Mouse (Mus musculus) G1E (cell line): ENCODE data around the gene Eif2a. TPM values are rescaled to one million over a fixed set of nuclear protein-coding genes. Genes with fewer than 3 reads are reported as not detected.
A peak's percentile ranks its signal among the peaks of the same experiment; 100 is the strongest.

ENCODE experiments used
- ATAC-seq: 2 replicates; pipeline ENCODE4 v1.8.0; 2016; ENCODE audit warnings: mild to moderate bottlenecking; ENCODE audit not compliant: insufficient number of reproducible peaks, poor library complexity, low FRiP score, severe bottlenecking; ENCODE audit errors: extremely low read depth
- DNase-seq: peaks from one replicate; pipeline ENCODE4 v3.0.0; 2012; ENCODE audit warnings: low spot score
- H3K27me3 ChIP-seq: 2 replicates; pipeline ENCODE4 v1.6.1; 2012; ENCODE audit warnings: mild to moderate bottlenecking, low read length, inconsistent platforms; ENCODE audit not compliant: insufficient read depth
- H3K36me3 ChIP-seq: replicated peaks from 2 replicates; pipeline ENCODE3; 2012; ENCODE audit warnings: mild to moderate bottlenecking, inconsistent platforms
- H3K4me1 ChIP-seq: 2 replicates; pipeline ENCODE4 v1.6.1; 2012; ENCODE audit warnings: low read depth, low read length, inconsistent platforms, mixed read lengths; ENCODE audit not compliant: insufficient read depth
- H3K4me3 ChIP-seq: 2 replicates; pipeline ENCODE4 v1.5.1; 2012; ENCODE audit warnings: low read depth, mild to moderate bottlenecking, inconsistent platforms, low read length, moderate library complexity, mixed read lengths
- H3K9me3 ChIP-seq: replicated peaks from 2 replicates; pipeline ENCODE4 v1.6.1; 2012; ENCODE audit warnings: inconsistent platforms
- CTCF ChIP-seq: IDR thresholded peaks from 2 replicates; pipeline ENCODE4 v1.5.1; 2012; ENCODE audit warnings: low read depth, low read length, inconsistent platforms, mixed read lengths
- GATA1 ChIP-seq: IDR thresholded peaks from 2 replicates; pipeline ENCODE4 v1.6.1; 2012; ENCODE audit warnings: borderline replicate concordance, low read length, inconsistent platforms, mixed read lengths
- GATA2 ChIP-seq: IDR thresholded peaks from 2 replicates; pipeline ENCODE4 v1.6.1; 2012; ENCODE audit warnings: low read depth, low read length, inconsistent platforms, borderline replicate concordance
- POLR2AphosphoS5 ChIP-seq: IDR thresholded peaks from 2 replicates; pipeline ENCODE4 v1.6.1; 2012; ENCODE audit warnings: low read depth, low read length, inconsistent platforms; ENCODE audit not compliant: insufficient replicate concordance
- TAL1 ChIP-seq: conservative IDR thresholded peaks from 2 replicates; pipeline ENCODE4 v1.6.1; 2012; ENCODE audit warnings: low read depth, low read length, inconsistent platforms, mixed read lengths
- polyA plus RNA-seq: library from polyadenylated mRNA; stranded (reverse); fragments of >175 nt; gene quantifications from 2 replicates; pipeline ENCODE4 v1.2.3, GENCODE M21; 2012
- total RNA-seq, 2 experiments: library from RNA; stranded (forward) in 1 of 2; stranded (reverse) in 1 of 2; fragments of 200-1000 nt in 1 of 2; fragments of >200 nt in 1 of 2; fragmentation: Nextera tagmentation in 1 of 2; gene quantifications; 2 replicates each; pipeline ENCODE4 v1.2.3; 2014 to 2017

Gene Eif2a
- total RNA-seq (2014; fragmentation: Nextera tagmentation) (224 and 235 TPM in 2 replicates), total RNA-seq (2017) (89.4 and 95.3 TPM in 2 replicates), polyA plus RNA-seq (8.5 and 8.7 TPM in 2 replicates)

GRCm38 (mm10) chr3:58525652-58526407 is at the start of gene Eif2a, which contains the start of gene Serp1:
Eif2a (plus strand) TSS chr3:58525821.
Serp1 (minus strand) TSS chr3:58525892.
- Histone ChIP-seq H3K4me1 (peaks cover 32% of the 10 kb centered on the region), H3K9me3 (no peaks in the 10 kb centered on the region), H3K4me3 (peak within 1 kb of the TSS; percentile 96), H3K36me3 (peaks cover 45% of the 10 kb centered on the region), H3K27me3 (no peaks in the 10 kb centered on the region)
- peak; percentile 91 for ATAC-seq
- TF ChIP-seq GATA2 (no peak), GATA1 (no peak), TAL1 (no peak), POLR2AphosphoS5 (no peak), CTCF (no peak)
- DNase-seq, result peak; percentile 85

DNA sequence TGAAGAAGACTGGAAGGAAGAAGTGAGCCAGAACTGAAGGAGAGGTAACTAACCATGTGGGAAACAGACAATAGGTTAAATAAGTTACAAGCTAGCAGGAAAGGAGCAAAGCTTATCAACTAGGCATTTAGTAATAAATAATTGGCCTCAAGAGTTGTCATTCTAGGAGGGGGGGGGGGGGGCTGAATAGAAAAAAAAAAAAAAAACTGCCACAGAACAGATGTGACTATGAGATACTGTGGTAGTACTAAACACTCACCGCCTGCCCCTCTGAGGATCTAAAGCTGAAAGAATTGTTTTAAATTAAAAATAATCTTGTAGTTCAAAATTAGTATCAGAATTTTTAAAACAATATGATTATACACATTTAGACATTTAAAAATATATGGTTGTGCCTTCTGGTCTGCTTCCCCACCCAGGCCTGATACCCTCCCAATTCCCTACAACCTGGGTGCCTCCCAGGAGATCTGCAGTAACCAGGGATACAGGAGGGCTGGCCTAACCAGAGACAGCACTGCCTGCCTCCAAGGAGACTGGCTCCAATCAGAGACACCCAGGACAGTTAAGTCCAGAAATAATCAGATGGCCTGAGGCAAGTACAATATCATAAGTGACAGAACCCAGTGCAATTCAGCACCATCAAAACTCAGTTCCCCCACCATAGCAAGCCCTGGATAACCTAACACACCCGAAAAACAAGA is 46.7 kb upstream of the Eif2a start:
- no peaks in the 10 kb centered on the region for H3K36me3 ChIP-seq
- H3K4me1 ChIP-seq, result peaks cover 9% of the 10 kb centered on the region
- no peak for TF ChIP-seq TAL1
- no peak for TF ChIP-seq GATA1
- no peak for TF ChIP-seq GATA2
- TF ChIP-seq CTCF, result no peak
- no peak for TF ChIP-seq POLR2AphosphoS5
- H3K9me3 ChIP-seq, result no peaks in the 10 kb centered on the region
- ATAC-seq (peak; percentile 22; the same call in 1 of the 2 replicates), DNase-seq (no peak)
- H3K4me3 ChIP-seq, result no peak overlapping the region
- H3K27me3 ChIP-seq, result no peaks in the 10 kb centered on the region

- no peak for ATAC-seq
These were observed 39.7 kb upstream of the Eif2a start for GRCm38 (mm10) chr3:58485883-58486282.

DNA sequence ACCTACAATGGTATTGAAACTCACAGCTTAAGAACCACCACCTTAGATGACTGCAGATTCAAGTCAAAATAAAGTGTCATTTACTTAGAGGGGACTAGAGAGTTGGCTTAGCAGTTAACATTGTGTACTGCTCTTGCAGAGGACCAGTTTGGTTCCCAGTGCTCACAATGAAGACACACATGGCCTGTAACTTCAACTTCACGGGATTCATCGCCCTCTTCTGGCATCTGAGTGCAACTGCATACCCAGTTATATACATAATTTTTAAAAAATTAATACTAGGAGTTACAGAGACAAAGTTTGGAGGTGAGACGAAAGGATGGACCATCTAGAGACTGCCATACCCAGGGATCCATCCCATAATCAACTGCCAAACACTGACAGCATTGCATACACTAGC is 38.5 kb upstream of the Eif2a start:
- DNase-seq (no peak), ATAC-seq (no peak)
- Histone ChIP-seq H3K4me3 (no peak overlapping the region), H3K4me1 (peaks cover 8% of the 10 kb centered on the region; the same call in 1 of the 2 replicates), H3K9me3 (peaks cover 4% of the 10 kb centered on the region; the same call in 1 of the 2 replicates), H3K36me3 (no peaks in the 10 kb centered on the region), H3K27me3 (no peaks in the 10 kb centered on the region)
- TF ChIP-seq TAL1 (no peak), GATA1 (no peak), POLR2AphosphoS5 (no peak), GATA2 (no peak), CTCF (peak; percentile 22; the same call in 1 of the 2 replicates)

More at GRCm38 (mm10) chr3:58485883-58486282, 39.7 kb upstream of the Eif2a start:
- H3K4me3 ChIP-seq, result no peak overlapping the region
- no peak for DNase-seq
- peaks cover 6% of the 10 kb centered on the region; the same call in 1 of the 2 replicates for H3K4me1 ChIP-seq
- peaks cover 4% of the 10 kb centered on the region; the same call in 1 of the 2 replicates for H3K9me3 ChIP-seq
- H3K27me3 ChIP-seq, result no peaks in the 10 kb centered on the region
- no peaks in the 10 kb centered on the region for H3K36me3 ChIP-seq
- no peak for TF ChIP-seq TAL1
- TF ChIP-seq CTCF, result peak; percentile 70

DNA sequence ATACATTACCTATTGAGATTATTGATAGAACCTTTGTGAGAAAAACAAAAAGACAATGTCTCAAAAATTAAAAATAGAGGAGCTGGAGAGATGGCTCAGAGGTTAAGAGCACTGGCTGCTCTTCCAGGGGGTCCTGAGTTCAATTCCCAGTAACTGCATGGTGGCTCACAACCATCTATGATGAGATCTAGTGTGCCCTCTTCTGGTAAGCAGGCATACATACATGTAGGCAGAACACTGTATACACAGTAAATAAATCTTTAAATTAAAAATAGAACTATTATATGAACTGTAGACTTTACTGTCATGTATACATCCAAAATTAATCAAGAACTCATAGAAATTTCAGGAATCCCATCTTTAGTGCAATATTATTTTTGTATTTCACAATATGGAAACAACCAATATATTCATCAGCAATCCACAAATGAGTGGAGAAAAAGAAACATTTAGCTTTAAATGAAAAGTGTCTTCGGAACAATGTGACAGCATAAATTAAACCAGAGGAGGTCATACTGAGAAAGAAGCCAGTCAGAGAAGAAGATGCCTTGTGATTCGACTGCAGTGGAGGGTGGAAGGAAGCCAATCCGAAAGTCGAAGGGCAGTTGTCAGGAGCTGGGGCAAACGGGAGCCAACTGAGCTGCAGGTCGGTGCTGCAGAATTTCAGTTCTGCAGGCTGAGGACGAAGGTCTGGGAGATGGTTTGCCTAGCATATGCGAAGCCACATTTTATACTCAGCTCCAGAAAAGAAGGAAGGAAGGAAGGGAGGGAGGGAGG is 37.4 kb upstream of the Eif2a start:
- DNase-seq (no peak), ATAC-seq (peak; percentile 40; the same call in 1 of the 2 replicates)
- peak overlapping the region; percentile 59; the same call in 1 of the 2 replicates for H3K4me3 ChIP-seq
- H3K36me3 ChIP-seq, result no peaks in the 10 kb centered on the region
- no peak for TF ChIP-seq GATA2
- 0 out of 2 replicates have a peak, but pooled peaks have one; percentile 19 for TF ChIP-seq CTCF
- peaks cover 8% of the 10 kb centered on the region; the same call in 1 of the 2 replicates for H3K4me1 ChIP-seq
- peaks cover 2% of the 10 kb centered on the region; the same call in 1 of the 2 replicates for H3K27me3 ChIP-seq
- peaks cover 4% of the 10 kb centered on the region; the same call in 1 of the 2 replicates for H3K9me3 ChIP-seq

DNA sequence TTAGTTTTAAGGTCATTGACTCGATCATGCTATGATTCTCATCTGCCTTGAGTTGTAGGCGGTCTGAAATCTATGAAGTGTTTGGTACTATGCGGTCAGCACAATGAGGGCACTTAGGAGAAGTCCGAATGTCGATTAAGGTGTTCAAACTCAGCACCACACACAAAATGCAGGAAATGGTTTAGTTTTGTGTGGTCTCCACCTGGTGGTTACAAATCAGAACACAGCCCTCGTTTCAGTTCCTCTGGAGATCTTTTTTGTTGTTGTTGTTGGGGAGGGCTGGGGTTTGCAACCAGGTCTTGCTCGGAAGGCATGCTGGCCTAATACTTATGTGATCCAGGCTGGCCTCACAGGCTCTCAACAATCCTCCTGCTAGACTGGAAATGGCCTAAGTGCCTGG is 34.8 kb upstream of the Eif2a start:
- peaks cover 4% of the 10 kb centered on the region; the same call in 1 of the 2 replicates for H3K9me3 ChIP-seq
- H3K36me3 ChIP-seq, result no peaks in the 10 kb centered on the region
- TF ChIP-seq CTCF, result no peak
- TF ChIP-seq TAL1, result no peak
- no peak for TF ChIP-seq POLR2AphosphoS5
- TF ChIP-seq GATA1, result no peak
- TF ChIP-seq GATA2, result no peak
- ATAC-seq, result no peak
- DNase-seq, result no peak
- H3K27me3 ChIP-seq, result peaks cover 10% of the 10 kb centered on the region; the same call in 1 of the 2 replicates
- H3K4me1 ChIP-seq, result peaks cover 8% of the 10 kb centered on the region; the same call in 1 of the 2 replicates
- H3K4me3 ChIP-seq, result no peak overlapping the region
